In genomic region chr10:88731496-88732308, GRCm38 (mm10) we compare ENCODE assay signal across 8 mouse cellular contexts. TPM values are rescaled to one million over a fixed set of nuclear protein-coding genes. Genes with fewer than 3 reads are reported as not detected.
DNase-seq lines count a peak whose midpoint lies in the region; ATAC-seq lines count a peak whose summit lies in the region.

No protein-coding gene starts in this region.

- ATAC-seq in heart, embryonic 12.5 days (ENCODE audit: insufficient number of reproducible peaks, low FRiP score): peak; percentile 43
- peak; percentile 44 for ATAC-seq in CD4-positive, CD25-positive, alpha-beta regulatory T cell, adult 4 months
- ATAC-seq in midbrain, embryonic 14.5 days (ENCODE audit: low FRiP score, low TSS enrichment): peak; percentile 31; the same call in 1 of the 2 replicates

- H3K4me3 ChIP-seq in heart, embryonic 12.5 days: peak overlapping the region; percentile 99
- peak overlapping the region; percentile 95 for H3K4me3 ChIP-seq in embryonic facial prominence, embryonic 10.5 days
- peak overlapping the region; percentile 93 for H3K4me3 ChIP-seq in midbrain, embryonic 14.5 days (replicated peaks; ENCODE audit: low read depth, low read length)

- no peak for DNase-seq in heart, postnatal 25 days (ENCODE audit: low spot score)
- no peak for DNase-seq in embryonic facial prominence, embryonic 10.5 days (ENCODE audit: low spot score)
- DNase-seq in induced T-regulatory cell, adult 2 months (ENCODE audit: low read depth): peak; percentile 37
- no peak for DNase-seq in midbrain, embryonic 14.5 days
- DNase-seq in gastrocnemius, adult 18-20 months (ENCODE audit: low spot score): no peak
- DNase-seq in left cerebral cortex, adult 8-10 months (ENCODE audit: low spot score in 2 of 2): no peak

- peaks cover 3% of the 10 kb centered on the region; the same call in 1 of the 2 replicates for H3K36me3 ChIP-seq in heart, embryonic 12.5 days
- H3K36me3 ChIP-seq in embryonic facial prominence, embryonic 10.5 days (replicated peaks): peaks cover 14% of the 10 kb centered on the region
- 0 out of 2 replicates have a peak, but pooled peaks cover 8% of the 10 kb centered on the region for H3K36me3 ChIP-seq in midbrain, embryonic 14.5 days (ENCODE audit: control insufficient read depth, insufficient read depth, low read length)

- no peaks in the 10 kb centered on the region for H3K9me3 ChIP-seq in heart, embryonic 12.5 days (replicated peaks)
- no peaks in the 10 kb centered on the region for H3K9me3 ChIP-seq in embryonic facial prominence, embryonic 10.5 days
- H3K9me3 ChIP-seq in midbrain, embryonic 14.5 days (ENCODE audit: control insufficient read depth, low read length): no peaks in the 10 kb centered on the region

- peak overlapping the region; percentile 93 for H3K4me2 ChIP-seq in heart, embryonic 12.5 days
- peak overlapping the region; percentile 93 for H3K4me2 ChIP-seq in midbrain, embryonic 14.5 days (ENCODE audit: low read length)

- intact Hi-C loops in heart, postnatal 25 days (cut with DNase I): loop anchor here (5.0 kb wide), 1 partner anchor 96 kb away; the partner anchor contains the start of gene Utp20

- H3K4me1 ChIP-seq in heart, embryonic 12.5 days (replicated peaks): peaks cover 15% of the 10 kb centered on the region
- H3K4me1 ChIP-seq in embryonic facial prominence, embryonic 10.5 days: peaks cover 11% of the 10 kb centered on the region
- peaks cover 12% of the 10 kb centered on the region; the same call in 1 of the 2 replicates for H3K4me1 ChIP-seq in midbrain, embryonic 14.5 days (ENCODE audit: control insufficient read depth, insufficient read depth, low read length)

- H3K27ac ChIP-seq in heart, embryonic 12.5 days (ENCODE audit: poor library complexity, severe bottlenecking): peak overlapping the region; percentile 81
- H3K27ac ChIP-seq in embryonic facial prominence, embryonic 10.5 days (replicated peaks): peak overlapping the region; percentile 89
- H3K27ac ChIP-seq in midbrain, embryonic 14.5 days (replicated peaks; ENCODE audit: low read depth, low read length): peak overlapping the region; percentile 70

- H3K9ac ChIP-seq in heart, embryonic 12.5 days: peak overlapping the region; percentile 99
- peak overlapping the region; percentile 88 for H3K9ac ChIP-seq in midbrain, embryonic 14.5 days (replicated peaks; ENCODE audit: low read length)

- WGBS in heart, embryonic 12.5 days: 2% methylated on average over 61 of the region's 61 CpGs
- WGBS in embryonic facial prominence, embryonic 10.5 days: 2% methylated on average over 61 of the region's 61 CpGs
- 2% methylated on average over 61 of the region's 61 CpGs for WGBS in midbrain, embryonic 14.5 days

- no peaks in the 10 kb centered on the region; the same call in 1 of the 2 replicates for H3K27me3 ChIP-seq in heart, embryonic 12.5 days (replicated peaks)
- no peaks in the 10 kb centered on the region for H3K27me3 ChIP-seq in embryonic facial prominence, embryonic 10.5 days (replicated peaks; ENCODE audit: low read depth, poor library complexity, severe bottlenecking)
- no peaks in the 10 kb centered on the region for H3K27me3 ChIP-seq in midbrain, embryonic 14.5 days (ENCODE audit: control insufficient read depth, insufficient read depth, low read length)

RNA-seq across cellular contexts. Expression of gene Arl1, which starts 1.0 kb away (rescaled TPM):
- 139 and 141 TPM in 2 replicates for polyA plus RNA-seq in heart, embryonic 12.5 days (2016; fragmentation: Nextera tagmentation; extraction: Ambion mirVana)
- total RNA-seq in heart, postnatal 25 days (2021): 10 to 100 TPM; 83.2 to 86.4 TPM
- polyA plus RNA-seq in CD4-positive, CD25-positive, alpha-beta regulatory T cell, adult 4 months (2017; shearing (Covaris generic)): 10 to 100 TPM; 50.0 to 54.4 TPM
- 152 and 156 TPM in 2 replicates for polyA plus RNA-seq in embryonic facial prominence, embryonic 10.5 days (2016; fragmentation: Nextera tagmentation; extraction: Ambion mirVana)
- polyA plus RNA-seq in midbrain, embryonic 14.5 days (2014; fragmentation: Nextera tagmentation; extraction: Ambion mirVana): 150 and 153 TPM in 2 replicates
- total RNA-seq in gastrocnemius, adult 18-20 months (2021): 10 to 100 TPM; 88.1 to 93.1 TPM
- 100 to 1,000 TPM; 132 to 143 (median 142) TPM for total RNA-seq in left cerebral cortex, adult 8-10 months (2022)

RNA-seq across cellular contexts. Expression of gene Spic, which starts 46.9 kb away (rescaled TPM):
- polyA plus RNA-seq in heart, embryonic 12.5 days (2016; fragmentation: Nextera tagmentation; extraction: Ambion mirVana): 0.10 and 0.28 TPM in 2 replicates
- under 1 TPM in 1 of 2 experiments, not detected in 1; 0.29 TPM for total RNA-seq in heart, postnatal 25 days (2021)
- polyA plus RNA-seq in CD4-positive, CD25-positive, alpha-beta regulatory T cell, adult 4 months (2017; shearing (Covaris generic)): 1 to 10 TPM in 1 of 2 experiments, under 1 TPM in 1; 0.83 to 1.8 TPM
- polyA plus RNA-seq in embryonic facial prominence, embryonic 10.5 days (2016; fragmentation: Nextera tagmentation; extraction: Ambion mirVana): not detected in 2 replicates
- not detected in 2 replicates for polyA plus RNA-seq in midbrain, embryonic 14.5 days (2014; fragmentation: Nextera tagmentation; extraction: Ambion mirVana)
- under 1 TPM in 1 of 2 experiments, not detected in 1; 0.17 TPM for total RNA-seq in gastrocnemius, adult 18-20 months (2021)
- total RNA-seq in left cerebral cortex, adult 8-10 months (2022): not detected
